Mouse (Mus musculus) frontal cortex, adult 2 months (tissue): Measurements from ENCODE around the gene Pla2g5. TPM values are rescaled to one million over a fixed set of nuclear protein-coding genes. Genes with fewer than 3 reads are reported as not detected.

ENCODE experiments used
- DNase-seq, 2 experiments: peaks; one replicate each; pipeline ENCODE4 v3.0.0; 2022; ENCODE audit warnings: low spot score in 1 of 2; ENCODE audit errors: extremely low spot score in 1 of 2
- polyA plus RNA-seq: library from polyadenylated mRNA; depleted of rRNA; stranded (reverse); fragments of >200 nt; gene quantifications from 2 replicates; pipeline ENCODE4 v1.2.3, GENCODE M21; 2012

Pla2g5 gene
- polyA plus RNA-seq, 1 experiment: 6.4 TPM

- peak; percentile 69 to 75 for DNase-seq
These were observed 61.7 kb downstream of the Pla2g5 start for GRCm38 (mm10) chr4:138801631-138802030.

GRCm38 (mm10) chr4:138800134-138800744 lies 63.0 kb downstream of the Pla2g5 start:
- DNase-seq: no peak

GRCm38 (mm10) chr4:138797217-138797570 lies 66.1 kb downstream of the Pla2g5 start:
- DNase-seq: peak; percentile 59 to 64

GRCm38 (mm10) chr4:138796513-138797216 lies 66.6 kb downstream of the Pla2g5 start:
- DNase-seq: no peak

- no peak for DNase-seq
These were observed 68.9 kb downstream of the Pla2g5 start for GRCm38 (mm10) chr4:138794344-138794743.

GRCm38 (mm10) chr4:138793276-138793675 lies 70.0 kb downstream of the Pla2g5 start:
- peak; percentile 39 to 86 for DNase-seq

GRCm38 (mm10) chr4:138792599-138792998 lies 70.7 kb downstream of the Pla2g5 start:
- no peak for DNase-seq

GRCm38 (mm10) chr4:138791452-138791851 lies 71.8 kb downstream of the Pla2g5 start:
- DNase-seq: no peak

GRCm38 (mm10) chr4:138788381-138788780 lies 74.9 kb downstream of the Pla2g5 start:
- no peak for DNase-seq

- peak in 1 of 2 experiments; percentile 63 for DNase-seq
These were observed 77.1 kb downstream of the Pla2g5 start for GRCm38 (mm10) chr4:138786141-138786540.

- DNase-seq: no peak
These were observed 77.6 kb downstream of the Pla2g5 start for GRCm38 (mm10) chr4:138785721-138786120.

- DNase-seq: peak; percentile 61 to 83
These were observed 81.2 kb downstream of the Pla2g5 start for GRCm38 (mm10) chr4:138782098-138782497.

- DNase-seq: no peak
These were observed 83.0 kb downstream of the Pla2g5 start for GRCm38 (mm10) chr4:138780300-138780699.

- DNase-seq: no peak
These were observed 85.6 kb downstream of the Pla2g5 start for GRCm38 (mm10) chr4:138777417-138778407.

GRCm38 (mm10) chr4:138775435-138775834 lies 87.8 kb downstream of the Pla2g5 start, which contains the start of gene Pla2g2d:
Gene Pla2g2d, plus strand, starts transcription at chr4:138775735.
- no peak for DNase-seq

- no peak for DNase-seq
These were observed 90.9 kb downstream of the Pla2g5 start for GRCm38 (mm10) chr4:138772386-138772785.

- DNase-seq: no peak
These were observed 91.3 kb downstream of the Pla2g5 start for GRCm38 (mm10) chr4:138771970-138772369.

GRCm38 (mm10) chr4:138762266-138762665 lies 101.0 kb downstream of the Pla2g5 start:
- no peak for DNase-seq

GRCm38 (mm10) chr4:138757416-138757815 lies 105.9 kb downstream of the Pla2g5 start, which contains the start of gene Pla2g2f:
Gene Pla2g2f, minus strand, starts transcription at chr4:138757626.
- no peak for DNase-seq

GRCm38 (mm10) chr4:138755983-138756382 lies 107.3 kb downstream of the Pla2g5 start:
- no peak for DNase-seq

GRCm38 (mm10) chr4:138755439-138755838 lies 107.8 kb downstream of the Pla2g5 start:
- DNase-seq: no peak
